Mouse (Mus musculus) spleen, embryonic (tissue): ENCODE measurements at regions not wholly inside any gene's neighbourhood (a gene's known extent, or its start where the extent isn't known, plus 50 kb on each side); places are given as distances from the start of the nearest gene placed in this dataset.

Source experiments
- CTCF ChIA-PET: fragments of 350-600 bp; sonication (Branson Sonifier 250); formaldehyde crosslinking; loops from one replicate; lab custom pipeline; 2022; lab: Charles Lee

DNA sequence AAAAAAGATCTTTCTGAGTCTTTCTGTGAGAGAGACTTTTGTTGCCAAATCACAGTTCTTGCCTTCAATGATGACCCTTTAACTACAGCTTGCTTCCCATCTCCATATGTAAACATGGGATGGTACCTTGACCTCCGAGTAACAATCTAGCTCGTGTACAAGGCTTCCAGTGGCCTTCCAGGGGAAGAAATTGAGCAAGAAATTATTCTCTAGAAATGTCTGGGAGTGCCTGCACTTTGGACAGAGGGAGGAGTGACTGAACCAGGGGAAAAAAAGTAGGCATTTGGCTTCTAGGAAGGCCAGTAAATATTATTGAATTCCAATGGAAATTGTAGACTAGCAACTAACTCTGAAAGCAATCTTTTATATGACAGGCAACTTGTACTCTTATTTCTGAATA is 287.8 kb upstream of the Mpdz start:
- CTCF ChIA-PET = no interaction called here

- CTCF ChIA-PET = no interaction called here
Observed at GRCm38 (mm10) chr4:81728961-81729360, 286.3 kb upstream of the Mpdz start.

GRCm38 (mm10) chr4:81727735-81728581 is 285.3 kb upstream of the Mpdz start:
- CTCF ChIA-PET = no interaction called here

GRCm38 (mm10) chr4:81726761-81727723 is 284.4 kb upstream of the Mpdz start:
- CTCF ChIA-PET = no interaction called here

DNA sequence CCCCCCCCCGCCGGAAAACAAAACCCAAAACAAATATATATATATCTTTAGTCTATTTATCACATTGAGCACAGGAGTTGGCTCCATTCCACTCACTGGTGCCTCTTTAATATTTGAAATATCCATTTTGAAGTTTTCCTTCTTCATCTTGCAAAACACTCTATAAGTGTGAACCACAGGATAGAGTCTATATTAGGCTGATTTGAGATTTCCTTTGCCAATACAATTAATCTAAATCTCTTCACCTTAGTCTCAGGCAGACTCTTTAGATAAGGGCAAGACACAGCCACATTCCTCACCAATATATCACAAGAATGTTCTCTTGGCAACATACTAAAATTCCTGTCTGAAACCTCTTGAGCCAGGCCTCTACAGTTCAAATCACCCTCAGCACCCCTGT is 282.1 kb upstream of the Mpdz start:
- CTCF ChIA-PET = no interaction called here

GRCm38 (mm10) chr4:81712378-81712777 is 269.8 kb upstream of the Mpdz start:
- CTCF ChIA-PET = no interaction called here

DNA sequence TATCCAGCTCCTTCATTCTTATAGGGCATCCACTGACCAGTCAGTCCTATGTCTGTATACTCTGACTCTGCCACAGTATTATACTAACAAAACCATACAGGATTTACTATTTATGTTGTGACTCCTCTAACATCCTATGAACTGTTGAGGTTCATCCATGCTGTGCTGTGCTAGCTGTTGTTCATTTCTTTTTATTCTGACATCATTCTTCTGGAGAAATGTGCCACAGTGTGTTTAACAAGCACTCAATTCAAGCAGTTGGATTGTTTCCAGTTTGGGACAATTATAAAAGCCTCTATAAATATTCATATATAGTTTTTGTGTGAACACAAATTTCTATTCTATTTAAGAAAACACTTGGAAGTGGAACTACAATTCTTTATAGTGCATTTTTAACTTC is 252.6 kb upstream of the Mpdz start:
- CTCF ChIA-PET = no interaction called here

GRCm38 (mm10) chr4:81677205-81677604 is 234.6 kb upstream of the Mpdz start:
- CTCF ChIA-PET = no interaction called here

GRCm38 (mm10) chr4:81674871-81675270 is 232.3 kb upstream of the Mpdz start:
- CTCF ChIA-PET = no interaction called here

DNA sequence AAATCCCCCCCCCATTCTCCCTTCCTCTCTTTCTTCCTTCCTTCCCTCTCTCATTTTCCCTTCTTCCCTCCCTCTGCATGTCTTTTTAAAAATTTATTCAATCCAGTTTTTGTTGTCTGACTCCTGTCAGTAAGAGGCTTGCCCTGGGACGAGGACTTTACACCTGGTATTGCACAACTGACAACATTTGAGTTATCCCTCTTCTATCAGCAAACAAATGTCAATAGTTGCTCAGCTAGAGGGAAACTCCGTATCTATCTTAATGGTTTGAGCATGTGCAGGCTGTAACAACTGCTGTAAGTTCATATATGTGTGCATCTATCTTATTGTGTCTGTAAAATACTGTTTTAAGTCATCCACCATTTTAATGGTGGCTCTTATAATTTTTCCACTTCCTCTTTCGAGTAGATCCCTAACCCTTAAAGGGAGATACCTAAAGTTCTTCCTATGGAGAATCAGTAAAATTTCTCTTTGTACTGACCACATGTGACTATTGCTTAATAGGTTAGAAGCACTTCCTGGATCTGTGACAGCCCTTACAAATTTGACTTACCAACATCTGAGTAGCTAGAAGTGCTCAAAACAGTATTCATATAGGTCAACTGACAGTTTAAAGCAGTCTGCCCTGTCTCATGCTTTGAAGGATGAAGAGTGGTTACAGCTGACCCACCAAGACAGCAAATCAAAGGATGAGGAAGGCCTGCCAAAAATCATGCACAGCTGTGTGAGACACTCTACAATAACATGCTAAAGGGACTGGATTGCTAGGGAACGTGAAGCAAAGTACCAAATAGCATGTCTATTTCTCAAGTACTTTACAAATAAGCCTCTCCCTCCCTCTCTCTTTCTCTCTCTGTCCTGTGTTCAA is 231.0 kb upstream of the Mpdz start:
- CTCF ChIA-PET = no interaction called here

- CTCF ChIA-PET = no interaction called here
Observed at GRCm38 (mm10) chr4:81671986-81672385, 229.4 kb upstream of the Mpdz start.

DNA sequence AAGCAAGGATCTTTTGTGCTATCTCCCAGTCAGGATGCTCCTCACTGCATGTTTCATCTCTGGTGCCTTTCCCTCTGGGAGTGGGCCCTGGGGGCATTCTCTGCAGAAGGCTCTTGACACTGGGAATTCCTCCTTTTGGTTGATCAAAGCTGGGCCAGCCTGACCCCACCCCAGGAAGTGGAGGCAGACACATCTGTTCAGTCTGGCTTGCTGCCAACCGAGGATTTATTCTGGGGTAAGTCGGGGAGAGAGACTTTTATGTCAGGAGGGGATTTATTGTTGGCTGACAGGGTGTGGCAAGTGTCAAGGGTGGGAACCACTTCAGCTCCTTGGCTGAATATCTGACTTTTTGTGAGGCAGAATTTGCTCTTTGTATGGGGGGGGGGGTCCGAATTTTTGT is 226.6 kb upstream of the Mpdz start:
- CTCF ChIA-PET = no interaction called here

DNA sequence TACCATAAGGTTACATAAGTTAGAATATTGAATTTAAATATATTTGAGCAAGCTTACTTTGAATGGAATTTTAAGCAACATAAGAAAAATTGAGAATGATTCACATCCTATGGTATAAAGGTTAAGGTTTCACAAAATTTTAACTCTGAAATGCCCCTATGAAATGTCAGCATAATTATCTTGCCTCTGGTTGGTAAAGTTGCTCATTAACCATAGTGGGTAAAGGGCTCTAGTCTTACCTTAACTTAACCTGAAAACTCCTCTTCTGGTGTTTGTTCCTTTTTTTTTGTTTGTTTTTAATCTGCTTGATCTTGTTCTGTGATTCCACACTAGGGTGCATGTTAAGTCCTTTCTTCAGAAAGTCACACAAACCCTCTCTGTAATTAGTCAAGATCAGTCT is 218.5 kb upstream of the Mpdz start:
- CTCF ChIA-PET = no interaction called here

GRCm38 (mm10) chr4:81628496-81628828 is 185.8 kb upstream of the Mpdz start:
- CTCF ChIA-PET = no interaction called here

- CTCF ChIA-PET = no interaction called here
Observed at GRCm38 (mm10) chr4:81627714-81628495, 185.3 kb upstream of the Mpdz start.

DNA sequence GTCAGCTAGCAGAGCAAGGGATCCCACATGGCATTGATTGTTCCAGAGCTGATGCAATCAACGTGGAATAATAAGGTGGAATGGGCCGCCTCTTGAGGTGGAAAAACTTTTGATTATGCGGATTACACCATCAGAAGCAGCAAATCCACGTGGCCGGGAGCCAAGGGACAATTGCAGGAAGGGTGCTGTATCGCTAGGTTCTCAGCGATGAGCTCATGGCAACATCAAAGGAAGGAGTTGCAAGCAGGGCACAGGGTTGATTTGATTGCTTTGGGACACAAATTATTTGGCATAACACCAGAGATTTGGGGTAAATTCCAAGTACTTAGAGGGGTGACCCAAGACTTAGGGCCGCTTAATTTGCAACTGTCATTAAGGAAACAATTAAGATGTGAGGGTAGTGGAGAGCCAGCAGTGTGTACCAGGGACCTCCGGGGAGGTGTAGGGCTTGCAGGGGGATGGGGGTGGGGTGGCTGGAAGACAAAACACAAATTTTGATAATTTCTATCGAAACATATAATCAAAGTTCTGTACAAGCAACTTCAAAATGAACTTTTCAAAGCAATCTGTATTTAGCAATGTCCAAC is 182.8 kb upstream of the Mpdz start:
- CTCF ChIA-PET = no interaction called here

DNA sequence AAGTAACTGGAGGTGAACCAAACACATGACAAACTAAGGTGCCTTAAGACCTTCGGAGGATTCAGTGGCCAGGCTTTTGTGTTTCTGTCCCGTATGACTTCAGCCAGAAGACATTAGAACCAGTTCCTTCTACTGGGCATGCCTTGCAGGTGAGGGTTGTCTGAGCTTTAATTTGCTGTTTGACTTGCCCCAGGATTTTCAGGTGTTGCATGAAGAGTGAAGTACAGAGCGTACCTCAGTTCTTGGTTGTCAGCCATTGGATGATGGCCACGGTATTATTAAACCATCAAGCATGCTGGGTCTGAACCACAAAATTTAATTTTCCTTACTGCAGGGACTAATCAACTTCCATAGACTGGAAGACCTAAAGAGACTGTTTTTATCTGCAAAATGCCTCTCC is 181.5 kb upstream of the Mpdz start:
- CTCF ChIA-PET = no interaction called here

DNA sequence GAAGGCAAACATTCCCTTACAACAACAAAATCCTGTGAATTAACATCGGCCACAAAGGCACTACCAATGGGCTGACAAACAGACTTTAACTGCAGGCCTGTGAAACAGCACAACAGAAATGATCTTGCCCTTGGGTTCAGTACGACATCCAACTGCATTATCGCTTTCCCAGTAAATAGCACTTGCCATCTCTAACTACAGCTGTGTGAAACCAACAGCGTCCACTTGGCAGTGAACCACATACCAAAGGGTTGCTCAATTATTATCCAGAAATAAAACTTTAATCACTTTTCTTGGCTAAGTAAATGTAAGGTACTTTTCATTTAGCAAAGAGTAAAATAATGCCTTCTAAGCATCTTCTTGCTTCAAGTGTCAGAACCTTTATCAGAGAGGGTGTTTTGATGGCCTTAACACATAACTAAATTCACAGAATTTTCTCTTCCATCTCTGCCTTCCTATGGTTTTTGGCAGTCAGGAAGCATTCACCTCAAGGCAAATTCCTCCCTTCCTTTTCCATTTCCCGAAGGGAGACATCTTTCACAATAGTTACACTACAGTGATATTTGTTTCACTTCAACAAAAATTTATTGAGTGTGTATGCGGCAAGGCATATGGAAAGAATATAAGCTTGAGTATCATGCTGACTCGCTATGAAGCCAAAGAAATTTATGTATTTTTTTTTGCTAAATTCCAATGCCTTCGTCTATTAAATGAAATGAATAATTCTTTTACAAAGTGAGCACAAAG is 178.9 kb upstream of the Mpdz start:
- CTCF ChIA-PET = no interaction called here

DNA sequence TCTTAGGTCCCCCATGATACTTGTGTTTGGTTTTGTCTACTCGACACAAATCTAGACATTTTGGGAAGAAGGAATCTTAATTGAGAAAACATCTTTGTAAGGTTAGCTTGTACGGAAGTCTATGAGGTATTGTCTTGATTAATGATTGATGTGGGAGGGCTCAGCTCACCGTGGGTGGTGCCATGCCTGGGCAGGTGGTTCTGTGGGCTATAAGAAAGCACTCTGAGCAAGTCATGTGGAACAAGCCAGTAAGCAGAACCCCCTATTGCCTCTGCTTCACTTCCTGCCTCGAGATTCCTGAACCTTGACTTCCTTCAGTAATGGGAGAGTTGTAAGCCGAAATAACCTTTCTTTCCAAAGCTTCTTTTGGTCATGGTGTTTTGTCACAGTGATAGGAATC is 174.6 kb upstream of the Mpdz start:
- CTCF ChIA-PET = no interaction called here

GRCm38 (mm10) chr4:81611191-81611590 is 168.6 kb upstream of the Mpdz start:
- CTCF ChIA-PET = no interaction called here
